ENCODE assay signal across 9 mouse cellular contexts in the genomic region with DNA sequence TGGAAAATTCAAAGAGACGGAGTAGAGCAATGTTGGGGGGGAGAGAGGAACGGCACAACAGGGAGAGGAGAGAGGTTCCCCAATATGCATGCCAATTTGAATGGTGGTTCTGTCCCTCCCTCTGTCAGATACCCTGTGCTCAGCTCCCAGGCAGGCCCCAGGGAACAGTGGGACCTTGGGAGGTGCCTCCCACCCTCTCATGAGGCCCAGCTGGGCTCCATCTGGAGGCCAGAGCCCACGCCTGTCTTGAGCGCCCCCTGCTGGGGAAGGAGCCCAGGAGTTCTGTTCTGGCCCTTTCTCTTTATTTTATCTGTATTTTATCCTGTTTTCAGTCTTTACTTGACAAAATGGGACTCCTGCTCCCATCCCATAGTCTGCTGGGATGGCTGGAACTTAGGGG. TPM values are rescaled to one million over a fixed set of nuclear protein-coding genes. Genes with fewer than 3 reads are reported as not detected.
DNase-seq lines count a peak whose midpoint lies in the region; ATAC-seq and TF ChIP-seq lines count a peak whose summit lies in the region.
"Had no signal": no experiment of that assay in that cellular context is flagged by ENCODE, and none has a peak within 500 bp of the region (broad histone marks: within the 10 kb centered on the region; RNA-seq: fewer than 3 reads in every experiment).

No protein-coding gene starts in this region.

- H3K27me3 ChIP-seq in forebrain, embryonic 12.5 days, result peaks cover 19% of the 10 kb centered on the region; the same call in 1 of the 2 replicates
- H3K27me3 ChIP-seq in forebrain, embryonic 15.5 days, result no peaks in the 10 kb centered on the region
- no peaks in the 10 kb centered on the region for H3K27me3 ChIP-seq in forebrain, postnatal 0 days (ENCODE audit: insufficient read depth, low read length)

- H3K4me2 ChIP-seq in forebrain, embryonic 12.5 days, result no peak overlapping the region
- no peak overlapping the region for H3K4me2 ChIP-seq in forebrain, embryonic 15.5 days (replicated peaks)
- H3K4me2 ChIP-seq in forebrain, postnatal 0 days (ENCODE audit: low read depth), result no peak overlapping the region
- H3K4me2 ChIP-seq: liver, embryonic 15.5 days had no signal

- no peak overlapping the region for H3K27ac ChIP-seq in forebrain, embryonic 12.5 days
- H3K27ac ChIP-seq in forebrain, embryonic 15.5 days (replicated peaks), result no peak overlapping the region
- H3K27ac ChIP-seq in forebrain, postnatal 0 days (ENCODE audit: low read depth, low read length), result no peak overlapping the region
- H3K27ac ChIP-seq: liver, embryonic 15.5 days had no signal

- WGBS in forebrain, embryonic 12.5 days, result 34% methylated on average over 4 of the region's 4 CpGs
- WGBS in forebrain, embryonic 15.5 days, result 31% methylated on average over 4 of the region's 4 CpGs
- WGBS in forebrain, postnatal 0 days, result 32% methylated on average over 4 of the region's 4 CpGs

- H3K4me1 ChIP-seq in forebrain, embryonic 12.5 days, result peaks cover 2% of the 10 kb centered on the region; the same call in 1 of the 2 replicates
- no peaks in the 10 kb centered on the region for H3K4me1 ChIP-seq in forebrain, embryonic 15.5 days
- no peaks in the 10 kb centered on the region for H3K4me1 ChIP-seq in forebrain, postnatal 0 days (ENCODE audit: insufficient read depth)

- H3K9me3 ChIP-seq in forebrain, embryonic 12.5 days, result no peaks in the 10 kb centered on the region
- H3K9me3 ChIP-seq in forebrain, embryonic 15.5 days, result no peaks in the 10 kb centered on the region
- H3K9me3 ChIP-seq in forebrain, postnatal 0 days (ENCODE audit: low read length), result no peaks in the 10 kb centered on the region
- H3K9me3 ChIP-seq: liver, embryonic 15.5 days had no signal

- DNase-seq in 3T3-L1 (ENCODE audit: low read depth, low spot score) (peak; percentile 48), R1 (ENCODE audit: low read depth, low spot score) (peak; percentile 73)
- DNase-seq in forebrain, postnatal 0 days, result peak; percentile 43
- peak; percentile 46 to 51 for DNase-seq in layer of hippocampus, postnatal 14 days (ENCODE audit: low spot score in 2 of 2)
- DNase-seq in naive thymus-derived CD4-positive, alpha-beta T cell, adult 2 months (ENCODE audit: low read depth), result peak; percentile 77
- peak; percentile 36 to 52 for DNase-seq in urinary bladder, postnatal 36 days (ENCODE audit: low spot score in 2 of 2)

- H3K36me3 ChIP-seq in forebrain, embryonic 12.5 days (replicated peaks), result no peaks in the 10 kb centered on the region
- no peaks in the 10 kb centered on the region for H3K36me3 ChIP-seq in forebrain, embryonic 15.5 days
- peaks cover 4% of the 10 kb centered on the region; the same call in 1 of the 2 replicates for H3K36me3 ChIP-seq in forebrain, postnatal 0 days (ENCODE audit: insufficient read depth)
- H3K36me3 ChIP-seq: liver, embryonic 15.5 days had no signal

- H3K9ac ChIP-seq in forebrain, embryonic 12.5 days, result no peak overlapping the region
- H3K9ac ChIP-seq in forebrain, embryonic 15.5 days (replicated peaks), result no peak overlapping the region
- no peak overlapping the region for H3K9ac ChIP-seq in forebrain, postnatal 0 days
- H3K9ac ChIP-seq: liver, embryonic 15.5 days had no signal

- peak; percentile 41; the same call in 1 of the 2 replicates for ATAC-seq in forebrain, embryonic 12.5 days (ENCODE audit: low FRiP score)
- ATAC-seq in forebrain, embryonic 15.5 days (replicated peaks), result no peak
- ATAC-seq in forebrain, postnatal 0 days, result peak; percentile 40; the same call in 1 of the 2 replicates

- H3K4me3 ChIP-seq in forebrain, embryonic 12.5 days (replicated peaks), result no peak overlapping the region
- no peak overlapping the region for H3K4me3 ChIP-seq in forebrain, embryonic 15.5 days
- H3K4me3 ChIP-seq in forebrain, postnatal 0 days (ENCODE audit: low read depth, low read length), result no peak overlapping the region
- H3K4me3 ChIP-seq: liver, embryonic 15.5 days had no signal

- TF ChIP-seq CTCF in forebrain, postnatal 0 days (IDR thresholded peaks at IDR 0.05; ENCODE audit: low read depth), result peak; percentile 65

RNA-seq across cellular contexts. Expression of gene Gm20479, which starts 27.5 kb away (rescaled TPM):
- 1.5 TPM in 1 of 2 replicates, not detected in the other for polyA plus RNA-seq in forebrain, embryonic 12.5 days (2016; fragmentation: Nextera tagmentation; extraction: Ambion mirVana)
- polyA plus RNA-seq in forebrain, embryonic 15.5 days (2015; fragmentation: Nextera tagmentation; extraction: Ambion mirVana), result 0.46 TPM in 1 of 2 replicates, not detected in the other
- not detected in 2 replicates for total RNA-seq in forebrain, postnatal 0 days (2014; rRNA removed)
- polyA plus RNA-seq in forebrain, postnatal 0 days (2015; fragmentation: Nextera tagmentation; extraction: Ambion mirVana), result not detected in 2 replicates
- not detected for total RNA-seq in layer of hippocampus, postnatal 14 days (2021)

RNA-seq across cellular contexts. Expression of gene Shkbp1, which starts 28.9 kb away (rescaled TPM):
- polyA plus RNA-seq in forebrain, embryonic 12.5 days (2016; fragmentation: Nextera tagmentation; extraction: Ambion mirVana), result 77.1 and 81.2 TPM in 2 replicates
- 90.2 and 91.5 TPM in 2 replicates for polyA plus RNA-seq in forebrain, embryonic 15.5 days (2015; fragmentation: Nextera tagmentation; extraction: Ambion mirVana)
- 30.2 and 35.6 TPM in 2 replicates for total RNA-seq in forebrain, postnatal 0 days (2014; rRNA removed)
- 31.8 and 33.1 TPM in 2 replicates for polyA plus RNA-seq in forebrain, postnatal 0 days (2015; fragmentation: Nextera tagmentation; extraction: Ambion mirVana)
- 10 to 100 TPM; 24.7 to 26.2 TPM for total RNA-seq in layer of hippocampus, postnatal 14 days (2021)

RNA-seq across cellular contexts. Expression of gene Ltbp4, which starts 47.2 kb away (rescaled TPM):
- 12.4 and 16.5 TPM in 2 replicates for polyA plus RNA-seq in forebrain, embryonic 12.5 days (2016; fragmentation: Nextera tagmentation; extraction: Ambion mirVana)
- polyA plus RNA-seq in forebrain, embryonic 15.5 days (2015; fragmentation: Nextera tagmentation; extraction: Ambion mirVana), result 13.3 and 15.0 TPM in 2 replicates
- 13.4 and 26.7 TPM in 2 replicates for total RNA-seq in forebrain, postnatal 0 days (2014; rRNA removed)
- 8.3 and 11.7 TPM in 2 replicates for polyA plus RNA-seq in forebrain, postnatal 0 days (2015; fragmentation: Nextera tagmentation; extraction: Ambion mirVana)
- total RNA-seq in layer of hippocampus, postnatal 14 days (2021), result 10 to 100 TPM; 55.0 to 55.3 TPM
